Mouse (Mus musculus): ENCODE measurements around the gene Kcnj5. TPM values are rescaled to one million over a fixed set of nuclear protein-coding genes. Genes with fewer than 3 reads are reported as not detected.

Kcnj5 gene
- total RNA-seq (2021), result under 1 TPM; 0.62 to 0.75 TPM

DNA sequence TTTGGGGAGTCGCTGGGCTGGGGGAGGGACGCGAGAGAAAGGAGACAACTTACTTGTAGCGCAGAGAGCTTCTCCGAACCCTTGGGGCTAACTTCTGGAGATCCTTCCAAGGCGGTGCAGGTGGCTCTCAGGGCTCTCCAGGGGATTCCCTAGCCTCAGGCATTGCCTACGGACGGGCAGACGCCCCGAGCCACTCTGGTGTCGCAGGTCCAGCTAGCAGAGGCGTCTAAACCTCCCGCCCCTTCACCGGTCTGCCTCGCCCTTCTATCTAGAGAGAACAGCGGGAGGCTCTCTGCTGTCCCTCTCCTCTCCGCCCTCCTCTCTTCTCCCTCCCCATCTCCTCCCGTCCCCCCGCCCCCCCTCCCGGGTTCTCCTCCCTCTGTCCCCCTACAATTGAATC is at the start of gene Kcnj5:
Kcnj5 (minus strand) TSS at position 300 of the 400 bp plus-strand sequence.
- intact Hi-C loops (cut with DNase I), result no loop called here
- DNase-seq (ENCODE audit: low spot score in 2 of 2), result no peak

DNA sequence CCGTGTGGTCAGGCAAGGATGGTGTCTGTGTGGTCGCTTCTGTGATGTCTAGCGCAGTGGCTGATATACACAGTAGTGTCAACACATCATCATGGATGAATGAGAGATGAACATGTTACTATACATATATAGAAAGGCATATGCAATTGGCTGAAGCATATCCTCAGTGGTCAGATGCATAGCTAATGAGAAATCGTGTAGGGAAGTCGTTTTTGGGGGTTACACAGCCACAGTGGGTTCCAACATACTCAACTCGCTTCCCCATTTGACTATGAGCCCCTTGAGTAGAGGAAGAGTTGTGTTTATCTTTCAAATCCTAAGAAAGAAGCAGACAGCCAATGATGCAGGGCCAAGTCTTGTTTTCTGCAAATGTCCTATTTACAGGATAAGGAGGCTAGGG is 48.6 kb upstream of the Kcnj5 start:
- intact Hi-C loops (cut with DNase I), result no loop called here
- no peak for DNase-seq (ENCODE audit: low spot score in 2 of 2)

DNA sequence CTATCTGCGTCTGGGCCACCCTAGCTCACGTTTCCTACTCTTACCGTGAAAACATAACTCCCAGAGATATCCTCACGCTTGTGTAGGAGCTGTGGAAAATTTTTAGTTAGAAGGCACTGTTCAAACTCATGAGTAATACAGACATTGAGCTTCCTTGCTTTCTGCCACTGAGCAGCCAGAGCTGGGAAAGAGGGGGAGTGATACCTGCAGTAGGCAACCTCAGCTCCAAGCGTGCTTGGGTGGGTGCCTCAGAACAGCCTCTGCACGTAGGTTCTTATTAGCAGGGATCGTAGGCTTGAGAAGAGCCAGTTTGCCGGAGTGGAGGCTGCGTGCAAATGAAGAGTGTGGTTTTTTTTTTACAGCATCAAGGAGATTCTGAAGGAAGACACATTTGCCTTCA is 47.6 kb upstream of the Kcnj5 start:
- intact Hi-C loops (cut with DNase I), result no loop called here
- peak; percentile 51 to 54 for DNase-seq (ENCODE audit: low spot score in 2 of 2)

DNA sequence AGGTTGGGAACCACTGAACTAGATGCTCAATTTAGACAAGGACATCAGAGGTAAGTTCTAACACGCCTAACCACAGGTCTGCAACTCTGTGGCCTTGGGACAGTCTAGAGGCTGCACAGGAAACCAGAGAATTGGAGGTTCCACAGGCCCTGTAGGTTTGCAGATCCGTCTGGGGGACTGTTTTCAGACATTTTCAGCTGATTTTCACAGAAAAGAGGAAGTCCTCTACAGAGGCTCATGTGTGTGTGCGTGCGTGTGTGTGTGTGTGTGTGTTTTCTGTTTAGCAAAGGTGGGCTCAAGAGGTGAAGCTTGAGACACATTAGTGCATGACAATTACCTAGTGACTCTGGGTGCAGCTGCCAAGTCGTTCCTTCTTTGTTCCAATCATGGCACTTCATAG is 46.9 kb upstream of the Kcnj5 start:
- intact Hi-C loops (cut with DNase I), result no loop called here
- no peak for DNase-seq (ENCODE audit: low spot score in 2 of 2)

DNA sequence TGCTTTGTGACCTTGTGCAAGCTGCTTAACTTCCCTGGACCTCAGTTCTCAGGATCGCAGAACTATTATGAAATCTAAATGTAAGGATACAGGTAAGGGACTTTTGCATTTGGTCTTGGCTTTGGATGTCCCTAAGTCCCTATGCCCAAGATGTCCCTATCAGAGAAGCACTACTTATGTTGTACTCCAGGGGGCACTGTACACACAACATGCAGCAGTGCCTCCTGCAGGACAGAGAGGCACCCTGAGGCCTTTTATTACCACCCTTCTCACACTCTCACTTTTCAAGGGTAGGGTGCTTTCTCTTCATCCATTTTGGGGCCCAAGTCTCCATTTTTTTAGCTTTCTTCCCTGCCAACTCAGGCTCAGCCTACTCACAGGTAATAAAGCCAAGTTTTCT is 44.0 kb upstream of the Kcnj5 start:
- DNase-seq (ENCODE audit: low spot score in 2 of 2), result no peak
- intact Hi-C loops (cut with DNase I), result no loop called here

DNA sequence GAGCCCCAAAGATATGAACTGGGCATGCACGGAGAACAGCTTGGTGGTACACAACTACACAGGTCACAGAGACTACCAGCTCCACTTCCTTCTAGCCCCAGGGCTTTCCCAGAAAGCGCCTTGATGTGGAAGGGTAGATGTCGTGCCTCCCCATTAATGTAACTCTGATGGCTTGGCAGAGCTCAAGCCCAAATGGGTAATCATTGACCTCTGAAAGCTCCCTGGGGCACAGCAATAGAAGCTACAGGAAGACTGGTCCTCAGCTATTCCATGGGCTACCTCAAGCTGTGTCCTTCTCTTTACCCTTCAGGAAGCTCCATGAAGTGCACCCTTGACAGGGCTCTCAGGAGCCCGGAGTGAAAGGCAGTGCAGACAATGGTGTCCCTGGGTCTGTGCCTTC is 40.8 kb upstream of the Kcnj5 start:
- intact Hi-C loops (cut with DNase I), result no loop called here

DNA sequence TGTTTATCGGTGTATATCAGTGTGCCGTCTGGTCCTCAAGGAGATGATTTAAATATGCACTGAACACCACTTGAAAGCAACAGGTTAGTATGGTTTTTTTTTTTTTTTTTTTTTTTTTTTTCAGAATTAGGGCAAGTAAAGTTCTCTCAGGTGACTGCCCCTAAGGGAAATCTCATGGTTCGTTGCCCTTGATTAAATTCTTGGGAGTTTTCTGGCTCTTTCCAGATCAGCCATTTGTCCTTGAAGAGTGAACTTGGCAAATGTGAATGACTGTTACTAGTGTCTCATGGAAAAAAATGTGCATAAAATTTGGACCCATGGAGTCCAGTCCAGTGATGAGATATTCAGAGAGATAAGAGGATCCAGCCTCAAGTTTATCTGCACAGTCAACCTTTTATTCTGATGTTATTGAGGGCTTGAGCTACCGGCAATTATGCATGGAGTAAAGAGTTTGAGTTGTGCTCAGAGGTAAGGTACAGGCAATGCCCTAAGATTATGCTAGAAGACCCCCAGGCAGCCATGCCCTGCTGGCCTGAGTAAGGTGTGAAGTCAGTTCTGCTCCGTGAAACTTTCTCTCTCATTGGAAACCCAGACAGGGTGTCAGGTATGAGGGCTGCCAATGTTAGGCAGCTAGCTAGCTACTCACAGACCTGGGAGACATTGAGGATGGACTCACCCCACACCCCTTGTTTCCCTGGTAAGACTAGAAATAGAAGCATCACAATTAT is 32.9 kb upstream of the Kcnj5 start:
- no peak for DNase-seq (ENCODE audit: low spot score in 2 of 2)
- intact Hi-C loops (cut with DNase I), result no loop called here

More for the DNA sequence above, 40.8 kb upstream of the Kcnj5 start:
- DNase-seq (ENCODE audit: low spot score in 2 of 2), result no peak

DNA sequence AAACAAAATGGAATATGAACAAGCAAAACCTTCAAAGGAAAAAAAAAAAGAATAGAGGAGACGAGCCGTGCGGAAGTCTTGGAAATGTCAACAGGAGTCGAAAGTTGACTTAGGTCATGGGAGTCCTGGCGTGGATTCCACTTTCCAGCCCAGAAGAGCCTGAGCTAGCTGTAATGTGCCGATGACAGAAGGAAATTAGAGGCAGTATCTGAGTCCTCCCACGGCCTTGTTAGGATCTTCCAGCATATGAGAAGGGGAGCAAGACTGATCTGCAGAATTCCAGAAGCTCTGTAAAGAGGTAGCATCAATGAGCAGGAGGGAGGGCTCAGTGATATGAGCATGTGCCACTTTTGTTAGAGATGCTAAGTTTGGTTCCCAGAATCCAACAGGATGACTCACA is 31.9 kb upstream of the Kcnj5 start:
- DNase-seq (ENCODE audit: low spot score in 2 of 2), result no peak
- intact Hi-C loops (cut with DNase I), result no loop called here

DNA sequence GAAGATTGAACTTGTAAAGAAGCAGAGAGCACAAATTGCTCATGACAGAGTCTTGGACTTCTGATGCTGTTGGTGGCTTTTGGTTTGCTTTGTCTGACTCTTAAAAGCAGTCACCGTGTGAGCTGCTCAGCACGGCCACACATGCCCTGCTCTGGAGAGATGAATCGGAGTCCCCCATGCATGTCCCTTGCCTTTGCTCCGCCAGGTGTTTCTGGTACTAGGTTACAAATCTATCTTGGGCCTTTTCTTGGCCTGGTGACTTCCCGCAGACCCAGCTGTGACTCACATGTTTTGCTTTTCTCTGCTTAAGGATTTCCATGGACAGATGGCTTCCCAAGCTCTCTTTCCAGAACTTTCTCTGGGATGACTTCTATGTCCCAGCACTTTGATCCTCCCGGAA is 29.5 kb upstream of the Kcnj5 start:
- intact Hi-C loops (cut with DNase I), result no loop called here
- no peak for DNase-seq (ENCODE audit: low spot score in 2 of 2)

DNA sequence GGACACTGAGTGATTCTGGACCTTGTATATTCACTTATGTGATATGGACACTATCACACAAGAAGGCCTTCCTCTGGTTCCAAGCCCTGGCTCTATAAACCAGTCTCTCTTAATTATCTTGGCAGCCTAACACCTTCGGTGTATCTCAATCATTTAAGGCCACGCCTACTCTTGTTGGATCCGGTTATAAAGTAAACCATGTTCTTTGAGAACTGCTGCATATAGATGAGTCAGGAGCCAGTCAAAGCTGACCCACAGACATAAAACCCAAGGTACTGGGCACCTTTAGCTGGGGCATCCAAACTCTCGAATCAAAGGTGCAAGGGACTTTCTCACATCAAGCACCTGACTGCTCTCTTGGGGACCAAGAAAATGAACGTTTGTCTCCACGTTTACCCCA is 28.1 kb upstream of the Kcnj5 start, which contains the start of gene Kcnj1:
Kcnj1 (plus strand) TSS at position 292 of the 400 bp plus-strand sequence.
- intact Hi-C loops (cut with DNase I), result no loop called here

DNA sequence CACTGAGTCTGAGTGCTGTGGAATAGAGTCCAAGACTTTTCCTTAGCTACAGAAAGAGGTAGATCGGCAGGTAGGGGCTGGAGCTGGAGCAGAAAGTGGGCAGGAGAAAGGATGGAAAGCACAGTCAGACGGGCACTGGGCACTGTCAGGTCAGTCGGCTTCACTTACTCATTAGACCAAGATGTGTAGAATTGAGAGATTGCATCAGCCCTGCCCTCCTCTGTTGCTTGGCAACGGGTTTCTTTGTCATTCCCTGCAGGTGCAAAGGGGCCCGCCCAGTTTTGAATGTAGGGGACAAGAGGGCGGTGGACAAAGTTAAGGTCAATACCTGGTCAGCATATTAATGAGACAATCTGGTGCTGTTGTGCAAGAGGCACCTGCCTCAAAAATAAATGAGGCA is 25.2 kb upstream of the Kcnj5 start:
- DNase-seq (ENCODE audit: low spot score in 2 of 2), result no peak
- intact Hi-C loops (cut with DNase I), result no loop called here

More for the DNA sequence above, 28.1 kb upstream of the Kcnj5 start, which contains the start of gene Kcnj1:
- DNase-seq (ENCODE audit: low spot score in 2 of 2), result no peak

DNA sequence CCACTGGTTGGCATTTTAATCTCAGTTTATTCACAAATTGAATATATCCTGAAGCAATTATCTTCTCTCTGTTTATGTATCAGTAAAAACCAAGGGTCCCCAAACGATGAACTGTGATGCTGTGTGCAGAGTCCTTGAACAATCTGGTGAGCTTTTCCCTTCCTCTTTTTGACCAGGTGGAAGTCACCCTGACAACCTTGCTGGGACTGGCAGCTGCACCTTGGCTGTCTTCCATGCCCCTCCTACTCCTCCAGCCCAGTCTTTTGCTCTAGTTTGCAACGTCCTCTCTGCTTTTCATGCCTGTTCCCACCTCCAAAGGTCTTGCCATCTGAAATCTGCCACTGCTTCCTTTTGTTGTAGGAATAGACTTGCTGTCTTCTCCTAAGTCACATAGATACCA is 24.7 kb upstream of the Kcnj5 start:
- no peak for DNase-seq (ENCODE audit: low spot score in 2 of 2)
- intact Hi-C loops (cut with DNase I), result no loop called here

DNA sequence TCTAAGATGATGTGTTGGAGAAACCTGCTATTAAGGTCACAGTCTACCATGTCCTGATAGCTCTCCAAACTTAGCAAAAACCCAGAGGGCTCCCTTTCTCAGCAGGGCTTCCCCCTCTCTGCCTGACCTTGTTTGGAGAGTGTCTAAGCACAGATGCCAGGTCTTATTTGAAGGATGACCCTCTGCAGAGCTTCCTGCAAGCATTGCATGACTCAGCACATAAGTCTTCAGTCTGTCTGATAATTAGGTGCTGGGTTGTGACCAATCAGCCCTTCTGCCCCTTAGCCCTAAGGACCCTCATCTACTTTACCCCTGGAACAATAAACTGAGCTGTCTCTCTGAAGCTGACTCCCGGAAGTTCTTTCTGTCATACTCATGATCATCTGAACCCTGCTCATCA is 16.6 kb upstream of the Kcnj5 start:
- no peak for DNase-seq (ENCODE audit: low spot score in 2 of 2)
- intact Hi-C loops (cut with DNase I), result no loop called here

DNA sequence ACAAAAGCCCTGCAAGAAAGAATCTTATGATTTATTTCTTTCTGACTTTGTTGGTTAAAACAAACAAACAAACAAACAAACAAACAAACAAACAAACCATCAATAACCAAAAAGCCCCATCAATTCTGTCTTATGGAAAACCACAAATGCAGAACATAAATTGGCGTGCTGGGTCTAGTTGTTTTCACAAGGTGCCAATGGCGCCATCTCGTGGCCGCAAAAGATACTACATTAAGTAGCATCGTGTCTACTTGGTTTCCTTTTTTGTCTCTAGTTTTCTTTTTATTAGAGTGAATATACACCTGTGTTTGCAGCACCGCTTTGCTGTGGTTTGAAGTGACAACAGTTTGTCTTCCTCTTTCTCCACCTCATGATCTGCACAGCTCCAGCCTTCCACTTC is 6.2 kb upstream of the Kcnj5 start:
- peak; percentile 51 to 72 for DNase-seq (ENCODE audit: low spot score in 2 of 2)
- intact Hi-C loops (cut with DNase I), result loop anchor here (2.0 kb wide), 1 partner anchor 78 kb away; no protein-coding TSS in a partner anchor

DNA sequence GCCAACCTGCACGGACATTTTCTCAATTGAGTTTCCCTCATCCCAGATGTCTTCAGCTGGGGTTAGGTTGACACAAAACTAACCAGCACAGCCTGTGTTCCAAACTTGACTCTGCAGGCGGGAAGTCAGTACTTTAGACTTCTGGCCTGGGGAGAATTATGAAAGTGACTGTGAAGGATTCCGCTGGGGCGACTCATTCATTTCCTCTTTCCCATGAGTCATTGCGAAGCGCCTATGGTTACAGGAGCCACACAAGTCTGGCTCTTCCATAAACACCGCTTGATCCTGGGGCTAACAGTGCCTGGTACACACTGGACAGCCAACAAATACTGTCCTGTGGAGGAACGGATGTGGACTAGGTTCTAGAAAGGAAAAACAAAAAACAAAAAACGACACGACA is 5.2 kb upstream of the Kcnj5 start:
- intact Hi-C loops (cut with DNase I), result no loop called here
- no peak for DNase-seq (ENCODE audit: low spot score in 2 of 2)

DNA sequence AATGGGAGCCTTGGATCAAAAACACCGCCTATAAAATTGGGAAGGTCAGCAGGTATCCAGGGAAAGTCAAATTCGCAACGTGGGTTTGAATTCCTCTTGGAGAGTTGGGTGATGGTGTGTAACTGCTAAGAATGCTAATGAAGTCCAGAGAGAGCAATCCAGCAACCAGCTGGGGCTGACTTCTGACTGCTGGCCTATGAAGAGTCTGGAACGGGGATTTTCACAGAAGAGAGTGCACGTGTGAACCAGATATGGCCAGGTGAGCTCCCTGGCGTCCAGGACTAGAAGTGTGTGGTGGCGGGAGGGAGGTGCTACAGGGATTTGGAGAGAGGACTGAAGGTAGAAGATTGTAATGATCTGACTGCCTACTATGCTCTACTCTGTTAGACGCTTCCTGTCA is 3.9 kb upstream of the Kcnj5 start:
- intact Hi-C loops (cut with DNase I), result no loop called here
- no peak for DNase-seq (ENCODE audit: low spot score in 2 of 2)

DNA sequence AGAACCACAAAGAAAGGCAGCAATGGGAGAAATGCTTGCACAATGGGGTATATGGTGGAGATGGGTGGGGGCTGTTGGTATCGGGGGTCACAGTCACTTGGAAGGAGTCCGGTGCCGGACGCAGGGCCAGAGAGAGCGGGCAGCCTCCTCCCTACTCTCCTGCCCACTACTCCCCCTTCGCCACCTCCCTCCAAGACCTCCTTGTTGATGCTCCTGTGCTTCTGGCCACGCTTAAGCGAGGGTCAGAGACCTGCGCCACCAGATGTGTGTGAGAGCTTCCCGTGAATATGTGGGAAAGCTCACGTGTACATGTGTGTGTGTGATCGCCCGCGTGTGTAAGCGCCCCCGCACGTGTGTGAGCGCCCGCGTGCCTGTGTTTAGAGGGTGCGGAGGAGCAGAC is 339 bp upstream of the Kcnj5 start:
- intact Hi-C loops (cut with DNase I), result no loop called here
- peak; percentile 14 to 17 for DNase-seq (ENCODE audit: low spot score in 2 of 2)

DNA sequence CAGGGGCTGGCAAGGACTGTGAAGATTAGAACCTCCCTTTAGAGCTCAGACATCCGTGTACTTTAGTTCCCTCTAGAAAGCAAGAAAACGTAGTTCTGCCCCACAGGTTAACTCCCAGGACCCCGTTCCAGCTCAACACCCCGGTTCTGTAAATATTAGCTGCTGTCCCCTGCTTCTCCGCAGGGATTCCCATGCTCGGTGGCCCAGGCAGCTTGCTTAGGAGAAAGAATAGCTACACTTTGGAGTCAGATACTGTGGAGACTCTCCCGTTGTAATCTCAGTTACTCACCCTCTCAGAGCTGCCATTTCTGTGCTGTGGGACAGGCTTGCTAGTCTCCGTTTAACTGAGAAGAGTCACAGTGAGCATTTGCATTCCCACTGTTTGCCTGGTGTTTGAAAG is 1.2 kb downstream of the Kcnj5 start:
- intact Hi-C loops (cut with DNase I), result no loop called here
- no peak for DNase-seq (ENCODE audit: low spot score in 2 of 2)

DNA sequence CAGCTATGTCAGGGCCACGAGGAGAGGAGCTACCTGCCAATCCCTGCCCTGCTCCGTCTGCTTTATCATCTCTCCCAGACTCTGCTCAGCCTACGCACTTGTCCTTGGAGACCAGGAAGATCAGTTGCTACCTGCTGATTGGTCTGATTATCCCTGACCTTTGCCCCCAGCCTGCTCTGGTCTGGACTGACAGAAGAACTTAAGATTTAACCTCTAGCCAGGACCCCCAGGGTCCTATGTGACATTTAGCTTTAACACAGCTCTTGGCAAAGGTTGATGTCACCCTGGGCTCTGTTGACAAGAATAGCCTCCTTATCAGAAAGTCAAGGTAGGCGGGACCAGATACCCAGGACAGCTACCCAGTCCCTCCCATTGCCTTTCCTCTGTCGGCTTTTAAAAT is 3.3 kb downstream of the Kcnj5 start:
- intact Hi-C loops (cut with DNase I), result no loop called here

DNA sequence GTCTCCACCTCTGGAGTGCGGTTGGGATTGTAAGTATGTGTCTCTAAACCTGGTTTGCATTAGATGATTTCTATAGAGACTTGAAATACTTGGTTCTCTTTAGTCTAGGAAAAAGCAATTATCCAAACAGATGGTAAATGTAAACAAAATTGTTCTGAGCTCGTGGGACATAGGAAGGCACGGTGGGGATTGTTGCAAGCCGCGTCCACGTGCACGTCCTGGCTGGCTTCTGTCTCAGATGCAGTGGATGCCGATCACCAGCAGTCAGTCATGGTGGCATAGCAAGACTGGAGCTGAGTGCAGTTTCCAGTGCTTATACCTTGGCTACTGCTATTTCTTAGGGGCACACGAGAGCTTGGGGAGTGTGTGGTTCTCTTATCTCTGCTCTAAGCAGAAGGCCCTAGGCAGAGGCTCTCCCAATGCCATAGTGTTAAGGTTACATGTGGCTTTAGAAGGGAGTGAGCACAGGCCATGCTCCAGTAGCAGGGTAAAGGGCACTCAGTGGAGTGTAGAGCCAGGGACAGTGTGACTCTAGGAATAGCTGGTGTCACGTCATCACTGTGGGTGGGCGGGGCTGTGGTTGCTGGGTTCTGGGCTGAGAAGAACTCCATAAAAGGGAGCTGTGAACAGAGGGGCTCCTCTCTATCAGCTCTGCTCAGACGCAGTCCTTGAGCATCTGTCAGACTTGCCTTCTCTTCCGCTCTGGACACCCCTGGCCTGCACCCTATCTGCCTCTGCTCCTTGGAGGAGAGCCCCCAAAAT is 8.6 kb downstream of the Kcnj5 start:
- intact Hi-C loops (cut with DNase I), result no loop called here
- no peak for DNase-seq (ENCODE audit: low spot score in 2 of 2)

More for the DNA sequence above, 3.3 kb downstream of the Kcnj5 start:
- no peak for DNase-seq (ENCODE audit: low spot score in 2 of 2)

DNA sequence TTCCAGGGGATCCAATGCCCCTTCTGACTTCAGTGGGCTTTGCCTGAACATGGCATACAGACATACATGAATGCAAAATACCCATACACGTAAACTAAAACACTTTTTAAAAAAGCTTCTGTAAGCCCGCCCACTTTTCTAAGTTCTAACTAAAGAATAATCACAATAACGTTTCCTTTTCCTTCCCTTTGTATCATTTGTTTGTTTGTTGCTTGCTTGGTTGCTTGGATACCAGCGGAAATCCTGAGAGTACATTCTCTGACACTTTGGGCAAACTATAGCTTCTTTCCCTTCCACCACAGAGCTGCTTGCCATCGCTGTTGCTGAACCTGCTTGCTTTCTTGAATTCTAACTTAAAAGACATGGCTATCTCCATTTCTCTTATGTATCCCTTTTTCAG is 13.0 kb downstream of the Kcnj5 start:
- no peak for DNase-seq (ENCODE audit: low spot score in 2 of 2)
- intact Hi-C loops (cut with DNase I), result no loop called here
